Mouse (Mus musculus): Measurements from ENCODE around the gene Rin3.
A peak's percentile ranks its signal among the peaks of the same experiment; 100 is the strongest.

Gene Rin3

GRCm38 (mm10) chr12:102339085-102339484 lies 56.2 kb downstream of the Rin3 start:
- no peak for DNase-seq

DNA sequence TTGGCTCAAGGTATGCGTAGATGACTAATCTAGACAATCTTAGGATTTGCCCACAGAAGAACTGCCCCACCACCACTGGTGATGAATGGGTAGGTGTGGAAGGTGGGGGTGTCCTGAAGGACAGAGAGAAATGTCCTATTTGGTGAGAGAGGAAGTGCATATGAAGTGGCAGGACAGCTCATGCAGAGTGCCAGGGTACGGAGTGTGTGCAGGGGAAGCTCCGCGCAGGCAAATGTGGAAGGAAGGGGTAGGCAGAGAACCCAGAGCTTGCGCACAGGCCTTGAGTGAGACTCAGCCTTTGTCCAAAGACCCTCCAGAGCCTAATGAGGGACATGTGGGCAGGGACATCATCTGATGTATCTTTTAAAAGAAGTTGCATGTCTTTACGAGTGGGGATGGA lies 57.6 kb downstream of the Rin3 start:
- no peak for DNase-seq

DNA sequence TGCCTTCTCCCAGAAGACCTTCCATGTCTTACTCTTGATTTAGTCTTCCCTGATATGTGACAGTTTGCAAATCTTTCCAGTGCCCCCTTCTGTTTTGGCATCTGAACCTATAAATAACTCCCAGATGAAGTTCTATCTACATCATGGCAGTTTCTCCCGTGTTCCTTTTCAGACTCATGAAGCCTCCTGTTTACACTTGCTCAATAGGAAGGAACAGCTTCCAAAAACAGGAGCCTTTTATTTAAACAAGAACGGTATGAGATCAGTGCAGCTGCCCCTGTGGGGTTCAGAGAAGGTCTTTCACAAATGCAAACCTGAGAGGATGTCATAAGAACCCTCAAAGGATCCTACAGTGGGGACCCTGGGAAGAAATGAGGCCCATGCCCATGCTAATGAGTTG lies 59.3 kb downstream of the Rin3 start:
- DNase-seq = no peak

DNA sequence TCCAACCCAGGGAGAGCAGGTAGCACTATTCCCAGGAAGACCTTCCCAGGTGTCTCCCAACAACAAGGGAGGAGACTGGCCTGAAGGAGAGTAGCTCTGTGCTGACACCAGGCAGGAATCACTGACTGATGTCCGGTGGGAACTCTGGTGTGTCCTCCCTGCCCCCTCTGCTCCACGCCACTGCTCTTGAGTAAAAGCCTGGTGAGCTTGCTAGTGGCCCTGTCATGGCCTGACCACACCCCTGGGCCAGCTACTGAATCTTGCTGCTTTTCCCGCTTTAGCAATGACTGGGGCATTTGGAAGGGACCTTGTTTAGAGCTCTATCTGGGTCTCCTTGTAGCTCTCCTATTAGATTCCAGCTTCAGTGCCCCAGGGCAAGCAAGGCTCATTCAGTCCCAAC lies 59.8 kb downstream of the Rin3 start:
- no peak for DNase-seq

DNA sequence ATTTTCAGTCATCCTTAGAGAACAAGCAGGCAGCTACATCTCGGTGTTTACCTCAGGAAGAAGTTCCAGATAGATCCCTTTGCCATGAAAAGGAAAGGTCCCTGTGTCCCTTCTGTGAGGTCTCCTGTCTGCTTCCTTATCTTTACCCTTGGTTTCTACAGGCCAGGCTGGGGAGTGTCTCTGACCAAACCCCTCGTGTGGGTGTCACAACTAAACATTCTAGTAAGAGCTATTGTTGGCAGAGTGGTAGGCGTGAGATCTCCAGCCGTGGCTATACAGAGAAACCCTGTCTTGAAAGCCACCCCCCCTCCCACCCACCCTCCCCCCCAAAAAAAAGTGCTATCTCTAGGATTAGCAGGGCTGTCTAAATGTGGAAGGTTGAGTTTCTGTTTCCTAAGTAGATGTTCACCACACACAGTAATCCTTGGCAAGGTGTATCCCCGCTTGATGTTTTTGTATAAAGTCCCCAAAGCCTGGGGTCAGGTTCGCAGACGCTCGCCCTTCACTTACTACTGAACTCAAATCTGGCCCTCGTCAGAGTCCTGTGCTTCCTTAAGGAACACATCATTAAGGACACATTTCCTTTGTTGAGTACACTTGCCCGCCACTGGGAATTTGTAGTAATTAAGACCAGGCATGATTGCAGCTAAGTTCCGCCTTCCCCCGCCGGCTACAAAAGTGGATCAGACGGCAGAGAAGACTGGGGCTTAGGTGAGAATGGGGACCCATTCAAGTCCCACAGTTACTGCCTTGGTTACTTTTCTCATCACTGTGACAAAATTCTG lies 62.4 kb downstream of the Rin3 start:
- DNase-seq = peak; percentile 26

DNA sequence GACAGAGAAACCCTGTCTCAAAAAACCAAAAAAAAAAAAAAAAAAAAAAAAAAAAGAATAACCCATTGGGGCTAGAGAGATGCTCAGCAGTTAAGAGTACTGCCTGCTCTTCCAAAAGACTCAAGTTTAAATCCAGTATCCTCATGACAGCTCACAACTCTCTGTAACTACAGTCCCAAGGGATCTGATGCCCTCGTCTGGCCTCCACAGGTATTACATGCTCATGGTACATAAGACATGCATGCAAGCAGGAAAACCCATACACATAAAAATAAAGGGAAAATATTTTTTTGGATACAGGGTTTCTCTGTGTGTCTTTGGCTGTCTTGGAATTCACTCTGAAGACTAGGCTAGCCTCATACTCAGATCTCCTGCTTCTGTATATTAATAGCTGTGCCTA lies 63.7 kb downstream of the Rin3 start:
- peak; percentile 65 for DNase-seq

GRCm38 (mm10) chr12:102348447-102348846 lies 65.6 kb downstream of the Rin3 start:
- no peak for DNase-seq

- no peak for DNase-seq
Measured at GRCm38 (mm10) chr12:102350997-102351396, 68.1 kb downstream of the Rin3 start.

DNA sequence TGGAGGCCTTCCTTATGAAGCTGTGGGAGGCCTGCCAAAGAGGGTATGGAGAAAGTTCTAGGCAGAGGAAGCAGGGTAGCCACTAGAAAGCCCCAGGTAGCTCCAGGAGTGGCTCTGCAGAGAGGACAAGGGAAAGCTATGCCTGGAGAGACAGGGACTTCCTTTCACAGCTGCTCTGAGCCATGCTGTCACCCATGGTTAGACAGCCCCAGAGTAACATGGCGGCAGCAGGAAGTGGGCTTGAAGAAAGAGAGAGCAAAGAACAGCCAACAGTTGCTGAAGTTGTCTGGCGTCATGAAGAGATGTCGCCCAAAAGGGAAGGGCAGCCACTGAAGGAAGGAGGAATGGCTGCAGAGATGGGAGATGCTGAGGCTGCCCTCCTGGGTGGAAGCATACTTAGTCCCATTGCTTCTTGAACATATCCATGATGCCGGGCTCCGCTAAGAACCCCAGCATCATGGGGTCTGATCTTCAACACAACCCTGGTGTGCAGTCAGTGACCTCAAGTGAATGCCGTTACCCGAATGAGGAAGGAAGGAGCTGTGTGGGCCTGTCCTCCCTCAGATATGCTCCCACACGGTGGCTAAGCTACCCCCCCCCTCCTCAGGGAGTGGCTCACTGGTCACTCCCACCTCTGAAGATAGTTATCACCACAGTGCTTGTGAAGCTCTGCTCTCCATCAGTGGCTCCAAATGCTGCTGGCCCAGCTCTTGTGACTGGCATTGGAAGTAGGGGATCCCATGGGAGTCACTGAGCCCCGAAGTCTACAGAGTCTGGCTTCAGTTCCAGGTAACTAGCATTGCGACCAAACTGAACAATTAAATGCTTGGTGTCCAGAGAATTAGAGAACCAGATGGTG lies 71.5 kb downstream of the Rin3 start:
- no peak for DNase-seq

DNA sequence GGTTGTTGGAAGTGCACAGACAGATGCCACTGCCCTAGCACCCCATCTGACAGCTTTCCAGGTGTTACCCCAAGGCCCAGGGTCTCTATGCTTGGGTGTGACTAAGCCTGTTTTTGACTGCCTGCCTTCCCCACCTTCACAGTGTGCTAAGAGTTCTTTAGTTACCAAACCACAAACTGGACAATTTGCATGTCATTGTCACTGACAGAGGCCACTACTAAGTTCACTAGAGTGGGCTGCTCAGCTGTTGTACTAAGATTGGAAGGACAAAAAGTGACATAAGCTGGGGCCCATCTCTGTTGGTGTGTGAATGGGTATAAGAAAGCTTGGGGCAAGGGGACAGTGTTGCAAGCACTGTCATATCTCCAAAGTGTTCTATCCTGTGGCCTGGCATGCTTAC lies 72.9 kb downstream of the Rin3 start:
- no peak for DNase-seq

DNA sequence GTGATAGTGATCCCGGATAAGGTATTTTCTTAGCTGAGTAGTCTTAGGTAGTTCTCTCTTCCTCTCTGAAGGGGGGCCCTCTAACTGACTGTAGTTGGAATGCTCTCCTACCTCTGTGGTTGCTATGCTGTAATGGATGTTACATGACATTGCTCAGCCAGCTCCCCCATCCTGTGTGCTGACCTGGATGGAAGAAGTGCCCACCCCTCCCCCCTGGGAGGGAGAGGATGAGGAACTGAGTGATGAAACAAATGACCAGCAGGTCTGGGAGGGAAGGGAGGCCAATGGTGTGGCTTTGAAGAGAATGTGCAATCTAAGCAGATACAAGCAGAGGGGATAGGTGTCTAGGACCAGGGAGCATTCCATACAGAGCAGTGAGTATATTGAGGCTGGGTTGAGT lies 73.9 kb downstream of the Rin3 start:
- no peak for DNase-seq

DNA sequence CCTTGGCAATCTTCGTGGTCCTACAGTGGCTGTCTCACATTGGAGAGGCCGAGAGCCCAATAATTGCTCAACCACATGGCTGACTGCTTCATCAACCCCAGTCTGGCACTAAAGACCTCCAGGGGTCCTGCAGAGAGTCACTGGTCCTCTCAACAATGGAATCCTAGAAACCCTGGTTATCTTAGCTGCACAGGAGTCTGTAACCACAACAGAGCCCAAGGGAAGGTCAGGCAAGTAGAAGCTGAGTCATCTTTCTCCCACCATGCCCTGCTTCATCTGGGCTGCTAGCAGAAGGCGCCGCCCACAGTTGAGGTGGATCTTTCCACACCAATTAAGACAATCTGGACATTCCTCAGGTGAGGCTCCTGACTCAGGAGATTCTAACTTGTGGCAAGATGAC lies 76.5 kb downstream of the Rin3 start:
- no peak for DNase-seq

- DNase-seq = no peak
Measured at GRCm38 (mm10) chr12:102361189-102362161, 78.6 kb downstream of the Rin3 start.

DNA sequence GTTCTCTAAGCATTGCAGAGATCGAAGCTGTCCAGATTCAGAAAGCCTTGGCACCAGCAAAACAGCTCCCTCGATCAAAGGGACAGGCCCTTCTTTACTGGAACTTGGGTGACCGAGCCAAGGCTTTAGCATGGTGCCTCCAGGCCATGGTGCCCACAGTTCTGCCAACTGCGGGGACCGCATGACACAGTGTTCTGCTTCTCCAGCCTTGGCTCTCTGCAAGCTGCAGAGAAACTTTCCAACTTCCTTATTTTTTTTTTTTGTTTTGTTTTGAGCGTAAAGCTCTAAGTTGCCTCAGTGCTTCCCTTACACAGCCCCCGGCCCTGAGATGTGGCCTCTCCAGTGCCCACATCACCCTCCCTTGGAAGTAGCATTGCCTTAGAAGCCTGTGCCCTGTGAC lies 82.2 kb downstream of the Rin3 start:
- no peak for DNase-seq

DNA sequence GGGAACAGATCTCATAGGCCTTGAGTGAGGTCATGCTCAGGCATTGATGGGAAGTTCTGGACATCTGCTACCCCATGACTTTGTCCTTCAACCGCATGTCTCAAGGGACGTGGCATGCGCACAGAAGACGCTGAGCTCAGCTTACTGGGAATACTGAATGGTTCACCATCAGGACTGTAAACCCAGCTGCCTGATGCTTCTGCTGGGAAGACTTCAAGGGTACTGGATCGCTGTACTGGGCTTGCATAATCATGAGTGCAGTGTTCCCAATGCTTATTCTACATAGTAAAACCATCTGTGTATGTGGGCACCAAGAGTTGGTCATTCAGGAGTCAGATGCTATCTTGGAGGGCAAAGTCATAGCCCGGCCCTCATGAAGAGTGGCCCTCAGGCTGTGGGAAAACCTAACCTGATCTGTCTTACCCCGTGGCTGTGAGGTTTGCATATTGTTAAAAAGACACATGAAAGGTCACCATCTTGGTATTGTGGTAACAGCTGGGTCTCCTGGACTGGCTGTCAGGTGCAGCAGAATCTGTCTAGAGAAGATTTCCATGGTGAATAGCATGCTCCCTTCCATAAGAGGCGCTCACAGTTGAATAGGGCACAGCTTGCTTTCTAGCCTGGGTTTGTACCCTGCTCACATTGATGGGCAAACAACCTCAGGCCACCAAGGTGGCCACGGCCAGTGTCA lies 83.4 kb downstream of the Rin3 start:
- no peak for DNase-seq

- DNase-seq = no peak
Measured at GRCm38 (mm10) chr12:102367075-102367474, 84.2 kb downstream of the Rin3 start.

GRCm38 (mm10) chr12:102368066-102368465 lies 85.2 kb downstream of the Rin3 start:
- no peak for DNase-seq

- no peak for DNase-seq
Measured at GRCm38 (mm10) chr12:102368556-102368955, 85.7 kb downstream of the Rin3 start.

- no peak for DNase-seq
Measured at GRCm38 (mm10) chr12:102369488-102370235, 86.8 kb downstream of the Rin3 start.

DNA sequence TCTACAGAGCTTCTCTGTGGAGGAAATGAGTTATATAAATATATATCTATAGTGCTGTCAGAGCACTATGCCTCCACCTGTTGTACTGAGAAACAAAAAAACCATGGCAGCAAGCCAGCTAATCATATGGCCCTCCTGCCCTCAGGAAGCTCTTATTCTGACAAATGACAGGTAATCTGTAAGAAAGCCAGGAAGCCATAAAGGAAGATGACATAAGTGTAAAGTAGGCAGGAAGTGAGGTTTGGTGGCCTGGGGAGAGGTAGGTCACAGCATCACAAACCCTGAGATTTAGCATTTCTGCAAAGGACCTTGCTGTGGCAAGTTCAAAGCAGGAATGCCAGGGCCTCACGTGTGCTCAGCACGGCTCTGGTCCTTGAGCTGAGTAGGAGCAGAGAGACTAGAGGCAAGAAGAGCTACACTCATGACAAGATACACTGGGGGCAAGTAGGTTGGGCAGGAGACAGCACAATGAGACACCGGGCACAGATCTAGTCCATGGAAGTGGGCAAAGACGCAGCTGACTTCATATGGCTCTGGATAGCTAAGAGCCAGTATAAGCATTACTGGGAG lies 88.2 kb downstream of the Rin3 start:
- no peak for DNase-seq

DNA sequence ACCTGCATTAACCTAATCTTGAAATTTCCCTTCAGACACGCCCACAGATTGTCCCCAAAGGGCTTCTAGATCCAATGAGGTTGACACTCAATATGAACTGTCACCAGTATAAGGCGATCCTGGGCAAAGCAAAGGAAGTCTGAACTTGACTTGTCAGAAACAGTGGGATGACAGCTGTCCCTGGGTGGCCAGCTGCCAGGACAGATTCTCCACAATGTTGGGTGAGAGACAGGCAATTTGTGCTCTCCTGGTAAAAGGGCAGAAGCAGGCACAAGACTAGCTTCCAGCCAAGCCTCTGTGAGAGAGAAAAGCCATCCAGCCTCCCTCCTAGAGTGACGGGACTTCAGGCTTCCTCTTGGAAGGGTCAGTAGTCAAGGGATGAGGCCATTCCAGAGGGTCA lies 89.5 kb downstream of the Rin3 start:
- no peak for DNase-seq
